Mouse (Mus musculus): Measurements from ENCODE around the gene Rnf183.

DNA sequence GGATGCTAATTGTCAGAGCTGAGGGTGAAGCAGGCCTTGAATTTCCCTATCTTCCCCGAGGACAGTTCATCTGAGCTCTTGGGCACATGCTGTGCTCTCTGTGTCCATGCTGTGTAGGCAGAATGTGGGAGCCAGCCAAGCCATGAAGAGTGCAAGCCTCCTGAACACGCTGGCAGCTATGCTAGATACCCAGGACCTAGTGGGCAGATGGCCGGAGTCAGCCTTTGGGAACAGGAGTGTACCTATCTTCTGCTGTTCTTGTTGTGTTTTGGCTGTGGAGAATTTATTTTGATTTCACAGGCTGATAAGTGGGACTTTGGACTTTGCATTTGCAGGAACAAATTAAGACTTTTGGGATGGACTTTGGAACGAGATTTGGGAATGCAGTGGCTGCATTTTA lies 5.5 kb upstream of the Rnf183 start:
- TF ChIP-seq JUND (IDR thresholded peaks at IDR 0.05; ENCODE audit: low read depth, low read length) (no peak), POLR2A (IDR thresholded peaks at IDR 0.05; ENCODE audit: control insufficient read depth in 1 of 2, insufficient read depth in 1 of 2, low read depth in 1 of 2, low read length in 2 of 2, poor library complexity in 1 of 2) (no peak), CTCF (IDR thresholded peaks at IDR 0.05 in 2 of 3, conservative IDR thresholded peaks at IDR 0.05 in 1 of 3; ENCODE audit: control insufficient read depth in 1 of 3, insufficient read depth in 1 of 3, low read depth in 2 of 3, low read length in 3 of 3, poor library complexity in 1 of 3, severe bottlenecking in 1 of 3) (no peak), MAX (IDR thresholded peaks at IDR 0.05; ENCODE audit: low read length) (no peak), POLR2AphosphoS5 (IDR thresholded peaks at IDR 0.05; ENCODE audit: borderline replicate concordance, low read depth, low read length) (no peak)
